Mouse (Mus musculus) macrophage (primary cell): ENCODE measurements around the gene Qk. TPM values are rescaled to one million over a fixed set of nuclear protein-coding genes. Genes with fewer than 3 reads are reported as not detected.

Experiments
- H3K27ac ChIP-seq: fragments of 350-480 bp; formaldehyde crosslinking; 2 replicates; pipeline ENCODE4 v1.9.0; 2021
- H3K36me3 ChIP-seq: fragments of 350-480 bp; formaldehyde crosslinking; 2 replicates; pipeline ENCODE4 v1.9.0; 2021; ENCODE audit errors: inconsistent target
- H3K4me3 ChIP-seq: fragments of 350-480 bp; formaldehyde crosslinking; 2 replicates; pipeline ENCODE4 v1.9.0; 2021; ENCODE audit errors: inconsistent target
- H3K79me2 ChIP-seq: fragments of 350-480 bp; formaldehyde crosslinking; 2 replicates; pipeline ENCODE4 v1.9.0; 2021; ENCODE audit errors: inconsistent target
- WGBS: methylation state at CpG from one replicate; pipeline ENCODE4 v1.1.7; 2026; ENCODE audit warnings: inconsistent platforms; ENCODE audit not compliant: missing documents; 5-methylcytosine and 5-hydroxymethylcytosine counted together
- polyA plus RNA-seq: library from polyadenylated mRNA; stranded (reverse); fragments of 250-400 nt; gene quantifications from 3 replicates; pipeline ENCODE4 v1.2.4, GENCODE M21; 2018; ENCODE audit warnings: inconsistent platforms

Gene Qk
- polyA plus RNA-seq, 1 experiment from 2014 or later, result 166 TPM

GRCm38 (mm10) chr17:10177096-10177495 lies 142.6 kb downstream of the Qk start:
- WGBS, result 51% methylated on average over 5 of the region's 5 CpGs
- no peaks in the 10 kb centered on the region for H3K36me3 ChIP-seq
- H3K4me3 ChIP-seq, result no peak overlapping the region
- no peaks in the 10 kb centered on the region for H3K79me2 ChIP-seq
- H3K27ac ChIP-seq, result no peak overlapping the region

- Histone ChIP-seq H3K36me3 (no peaks in the 10 kb centered on the region), H3K4me3 (no peak overlapping the region), H3K27ac (no peak overlapping the region), H3K79me2 (no peaks in the 10 kb centered on the region)
- WGBS, result 92% methylated on average over 3 of the region's 3 CpGs
Measured at GRCm38 (mm10) chr17:10161258-10161657, 158.4 kb downstream of the Qk start.

GRCm38 (mm10) chr17:10160415-10160814 lies 159.2 kb downstream of the Qk start:
- no peaks in the 10 kb centered on the region for H3K79me2 ChIP-seq
- 88% methylated on average over 6 of the region's 6 CpGs for WGBS
- H3K27ac ChIP-seq, result no peak overlapping the region
- no peak overlapping the region for H3K4me3 ChIP-seq
- no peaks in the 10 kb centered on the region for H3K36me3 ChIP-seq

GRCm38 (mm10) chr17:10152808-10153413 lies 166.7 kb downstream of the Qk start:
- Histone ChIP-seq H3K79me2 (no peaks in the 10 kb centered on the region), H3K36me3 (no peaks in the 10 kb centered on the region), H3K4me3 (no peak overlapping the region), H3K27ac (no peak overlapping the region)
- 86% methylated on average over 8 of the region's 8 CpGs for WGBS
